Mouse (Mus musculus) CH12.LX (cell line): Measurements from ENCODE around the gene Map6. TPM values are rescaled to one million over a fixed set of nuclear protein-coding genes. Genes with fewer than 3 reads are reported as not detected.

ENCODE experiments used
- DNase-seq: peaks from one replicate; pipeline ENCODE4 v3.0.0-alpha.2; 2013; ENCODE audit errors: extremely low read depth
- H3K27ac ChIP-seq: 2 replicates; pipeline ENCODE4 v1.5.1; 2012; ENCODE audit warnings: low read depth, mild to moderate bottlenecking, control low read depth, moderate library complexity; ENCODE audit not compliant: insufficient read depth
- H3K27me3 ChIP-seq: replicated peaks from 2 replicates; pipeline ENCODE3; 2012; ENCODE audit warnings: inconsistent platforms
- H3K36me3 ChIP-seq, 2 experiments: replicated peaks in 1 of 2; 2 replicates each; pipeline versions ENCODE3 to v1.6.1; 2012; ENCODE audit warnings: inconsistent platforms in 1 of 2, low read length in 1 of 2, mild to moderate bottlenecking in 1 of 2, mixed read lengths in 1 of 2, moderate library complexity in 1 of 2; ENCODE audit not compliant: control insufficient read depth in 1 of 2, insufficient read depth in 1 of 2
- H3K4me1 ChIP-seq, 2 experiments: 2 replicates each; pipeline ENCODE4 v1.6.1; 2012; ENCODE audit warnings: inconsistent platforms in 1 of 2, moderate library complexity in 1 of 2; ENCODE audit not compliant: insufficient read depth in 2 of 2, control insufficient read depth in 1 of 2
- H3K4me2 ChIP-seq: 2 replicates; pipeline ENCODE4 v1.6.1; 2012; ENCODE audit warnings: low read depth, mild to moderate bottlenecking, control low read depth; ENCODE audit not compliant: poor library complexity, insufficient read depth, severe bottlenecking
- H3K4me3 ChIP-seq, 3 experiments: fragments of 150-350 bp in 1 of 3; sonication (generic) in 1 of 3; replicated peaks in 1 of 3; 2 replicates each; pipeline versions ENCODE3 to v1.5.1; 2011 to 2012; ENCODE audit warnings: low read depth in 2 of 3, low read length in 2 of 3, mild to moderate bottlenecking in 2 of 3, moderate library complexity in 2 of 3, control low read depth in 1 of 3, improper control_type of control experiment in 1 of 3, inconsistent platforms in 1 of 3, mixed read lengths in 1 of 3; ENCODE audit not compliant: poor library complexity in 1 of 3
- H3K79me2 ChIP-seq: replicated peaks from 2 replicates; pipeline ENCODE4 v1.6.1; 2012; ENCODE audit warnings: mild to moderate bottlenecking, moderate library complexity; ENCODE audit not compliant: control insufficient read depth, poor library complexity, insufficient read depth, severe bottlenecking; ENCODE audit errors: extremely low read depth
- H3K9ac ChIP-seq: 2 replicates; pipeline ENCODE4 v1.6.1; 2012; ENCODE audit warnings: low read depth, mild to moderate bottlenecking, control low read depth, moderate library complexity; ENCODE audit not compliant: insufficient read depth
- H3K9me3 ChIP-seq: replicated peaks from 2 replicates; pipeline ENCODE3; 2012; ENCODE audit warnings: low read length, inconsistent platforms, mixed read lengths
- BHLHE40 ChIP-seq: IDR thresholded peaks from 2 replicates; pipeline ENCODE4 v1.6.1; 2011; ENCODE audit warnings: mild to moderate bottlenecking, low read depth, low read length, improper control_type of control experiment
- ELF1 ChIP-seq: IDR thresholded peaks from 2 replicates; pipeline ENCODE4 v1.6.1; 2014; ENCODE audit warnings: low read depth, mild to moderate bottlenecking, inconsistent platforms, low read length, improper control_type of control experiment
- JUND ChIP-seq: conservative IDR thresholded peaks from 2 replicates; pipeline ENCODE4 v1.6.1; 2011; ENCODE audit warnings: low read depth, low read length, improper control_type of control experiment
- MAFK ChIP-seq: IDR thresholded peaks from 2 replicates; pipeline ENCODE4 v1.6.1; 2011; ENCODE audit warnings: low read length, improper control_type of control experiment; ENCODE audit not compliant: insufficient replicate concordance
- RCOR1 ChIP-seq: conservative IDR thresholded peaks from 2 replicates; pipeline ENCODE4 v1.6.1; 2012; ENCODE audit warnings: low read depth, mild to moderate bottlenecking, inconsistent platforms, low read length, improper control_type of control experiment
- TCF12 ChIP-seq: IDR thresholded peaks from 2 replicates; pipeline ENCODE4 v1.6.1; 2014; ENCODE audit warnings: low read depth, mild to moderate bottlenecking, inconsistent platforms, low read length, improper control_type of control experiment
- UBTF ChIP-seq: IDR thresholded peaks from 2 replicates; pipeline ENCODE4 v1.6.1; 2012; ENCODE audit warnings: low read depth, mild to moderate bottlenecking, inconsistent platforms, low read length, improper control_type of control experiment, moderate library complexity
- USF1 ChIP-seq: IDR thresholded peaks from 2 replicates; pipeline ENCODE4 v1.6.1; 2014; ENCODE audit warnings: low read depth, mild to moderate bottlenecking, inconsistent platforms, low read length, improper control_type of control experiment
- ZKSCAN1 ChIP-seq: IDR thresholded peaks from 2 replicates; pipeline ENCODE4 v1.6.1; 2012; ENCODE audit warnings: low read depth, inconsistent platforms, low read length, improper control_type of control experiment, borderline replicate concordance
- ZMIZ1 ChIP-seq: IDR thresholded peaks from 2 replicates; pipeline ENCODE4 v1.6.1; 2012; ENCODE audit warnings: low read depth, mild to moderate bottlenecking, inconsistent platforms, low read length, improper control_type of control experiment
- ZNF384 ChIP-seq: IDR thresholded peaks from 2 replicates; pipeline ENCODE4 v1.6.1; 2012; ENCODE audit warnings: low read depth, low read length, improper control_type of control experiment, inconsistent platforms
- dilution Hi-C: fragments of 300-500 bp; cut with MboI; formaldehyde crosslinking; loops from 2 replicates; pipeline ENCODE4 v1.14.3; 2020; ENCODE audit warnings: low sequenced_read_pairs; ENCODE audit not compliant: extremely low pct_unique_long_range_greater_than_20kb, extremely low pct_ligation_motif_present
- in situ Hi-C: fragments of 300-500 bp; cut with MboI; formaldehyde crosslinking; loops from 3 replicates; pipeline ENCODE4 v1.14.3; 2019; ENCODE audit warnings: low sequenced_read_pairs, low pct_ligation_motif_present, low pct_unique_long_range_greater_than_20kb, mixed read lengths
- polyA plus RNA-seq: library from polyadenylated mRNA; unstranded; fragments of >175 nt; gene quantifications from 2 replicates; pipeline ENCODE4 v1.2.1, GENCODE M21; 2012; ENCODE audit warnings: low read depth; ENCODE audit not compliant: insufficient read length
- total RNA-seq, 2 experiments: library from RNA; depleted of rRNA; stranded (reverse); fragments of 300-350 nt in 1 of 2; fragments of >200 nt in 1 of 2; gene quantifications; 2 replicates each; pipeline ENCODE4 v1.2.3; 2012 to 2014

Map6 gene
- total and polyA plus RNA-seq, 3 experiments: 0.32 to 1.4 (median 1.1) TPM

GRCm38 (mm10) chr7:99382088-99383000 is 115.1 kb downstream of the Map6 start:
- Histone ChIP-seq H3K9ac (peak overlapping the region; percentile 76), H3K27ac (no peak overlapping the region), H3K36me3 (peaks cover 4 to 23% of the 10 kb centered on the region in 2 experiments)
- TF ChIP-seq MAFK: no peak
- 0 out of 2 replicates have a peak, but pooled peaks have one; percentile 13 for TF ChIP-seq TCF12
- peak; percentile 59 for TF ChIP-seq BHLHE40
- TF ChIP-seq, all 38 proteins: peak for 2
- DNase-seq: no peak
- peak overlapping the region; percentile 58 for H3K4me2 ChIP-seq
- H3K79me2 ChIP-seq: no peaks in the 10 kb centered on the region
- H3K27me3 ChIP-seq: peaks cover 1% of the 10 kb centered on the region
- in situ Hi-C loops: no loop called here
- dilution Hi-C loops: no loop called here
- H3K4me1 ChIP-seq: peaks cover 18 to 42% of the 10 kb centered on the region in 2 experiments
- H3K9me3 ChIP-seq: no peaks in the 10 kb centered on the region
- peak overlapping the region; percentile 65 to 74 (median 69) for H3K4me3 ChIP-seq

- Histone ChIP-seq H3K79me2 (no peaks in the 10 kb centered on the region), H3K27ac (no peak overlapping the region), H3K4me1 (peaks cover 18 to 46% of the 10 kb centered on the region in 2 experiments), H3K27me3 (peaks cover 1% of the 10 kb centered on the region), H3K4me3 (peak overlapping the region in 2 of 3 experiments; percentile 7 to 14), H3K9me3 (no peaks in the 10 kb centered on the region), H3K4me2 (peak overlapping the region; percentile 58), H3K36me3 (peaks cover 5 to 32% of the 10 kb centered on the region in 2 experiments), H3K9ac (no peak overlapping the region; the same call in 1 of the 2 replicates)
- TF ChIP-seq ZMIZ1 (no peak), JUND (no peak), UBTF (no peak), ZKSCAN1 (no peak), ZNF384 (no peak), RCOR1 (no peak), USF1 (no peak), ELF1 (no peak)
- DNase-seq: no peak
- dilution Hi-C loops: no loop called here
- in situ Hi-C loops: no loop called here
Measured at GRCm38 (mm10) chr7:99383246-99383645, 116.0 kb downstream of the Map6 start.
